Mouse (Mus musculus): ENCODE results near the gene Npw. TPM values are rescaled to one million over a fixed set of nuclear protein-coding genes. Genes with fewer than 3 reads are reported as not detected.
"Not testable (repeated sequence)": the region's sequence is repeated elsewhere in the genome, so short reads cannot be mapped to it uniquely, and the experiment has no call there.

The Npw gene
- polyA plus RNA-seq, 1 experiment from 2014 or later: not detected

DNA sequence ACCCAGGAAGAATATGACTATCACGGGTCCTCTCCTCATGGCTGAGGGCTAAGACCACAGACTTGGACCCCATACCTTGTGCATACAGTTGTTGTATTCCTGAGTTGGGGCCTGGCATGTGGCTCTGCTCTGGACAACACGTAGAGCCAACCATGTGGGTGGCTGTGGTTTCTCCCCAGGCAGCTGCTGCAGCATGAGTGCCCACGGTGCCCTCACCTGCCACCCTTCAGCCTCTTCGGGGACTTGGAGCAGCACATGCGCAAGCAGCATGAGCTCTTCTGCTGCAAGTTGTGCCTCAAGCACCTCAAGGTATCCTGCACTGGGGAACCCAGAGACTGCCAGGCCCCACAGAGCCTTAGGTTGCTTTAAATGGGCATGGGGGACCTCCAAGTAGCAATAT lies 18.6 kb upstream of the Npw start:
- H3K27ac ChIP-seq (replicated peaks; ENCODE audit: low read depth, low read length): no peak overlapping the region
- H3K4me3 ChIP-seq (replicated peaks; ENCODE audit: low read depth, low read length): no peak overlapping the region
- peaks cover 54% of the 10 kb centered on the region for H3K36me3 ChIP-seq (ENCODE audit: control insufficient read depth, insufficient read depth, low read length)
- no peaks in the 10 kb centered on the region for H3K27me3 ChIP-seq (ENCODE audit: control insufficient read depth, insufficient read depth, low read length)
- no peak overlapping the region for H3K4me2 ChIP-seq (ENCODE audit: low read length)
- WGBS: 95% methylated on average over 5 of the region's 5 CpGs
- no peak overlapping the region for H3K9ac ChIP-seq (replicated peaks; ENCODE audit: low read length)
- H3K4me1 ChIP-seq (ENCODE audit: control insufficient read depth, insufficient read depth, low read length): no peaks in the 10 kb centered on the region
- no peak for ATAC-seq (ENCODE audit: low FRiP score, low TSS enrichment)
- no peak for DNase-seq
- H3K9me3 ChIP-seq (ENCODE audit: control insufficient read depth, low read length): no peaks in the 10 kb centered on the region

GRCm38 (mm10) chr17:24676187-24676586 lies 17.9 kb upstream of the Npw start:
- H3K9ac ChIP-seq (replicated peaks; ENCODE audit: low read length): no peak overlapping the region
- peaks cover 4% of the 10 kb centered on the region; the same call in 1 of the 2 replicates for H3K4me1 ChIP-seq (ENCODE audit: control insufficient read depth, insufficient read depth, low read length)
- ATAC-seq (ENCODE audit: low FRiP score, low TSS enrichment) (no peak), DNase-seq (peak; percentile 78)
- H3K4me2 ChIP-seq (ENCODE audit: low read length): no peak overlapping the region
- H3K27ac ChIP-seq (replicated peaks; ENCODE audit: low read depth, low read length): no peak overlapping the region
- no peaks in the 10 kb centered on the region for H3K9me3 ChIP-seq (ENCODE audit: control insufficient read depth, low read length)
- H3K4me3 ChIP-seq (replicated peaks; ENCODE audit: low read depth, low read length): no peak overlapping the region
- H3K36me3 ChIP-seq (ENCODE audit: control insufficient read depth, insufficient read depth, low read length): peaks cover 48% of the 10 kb centered on the region
- WGBS: 58% methylated on average over 2 of the region's 2 CpGs
- H3K27me3 ChIP-seq (ENCODE audit: control insufficient read depth, insufficient read depth, low read length): no peaks in the 10 kb centered on the region

DNA sequence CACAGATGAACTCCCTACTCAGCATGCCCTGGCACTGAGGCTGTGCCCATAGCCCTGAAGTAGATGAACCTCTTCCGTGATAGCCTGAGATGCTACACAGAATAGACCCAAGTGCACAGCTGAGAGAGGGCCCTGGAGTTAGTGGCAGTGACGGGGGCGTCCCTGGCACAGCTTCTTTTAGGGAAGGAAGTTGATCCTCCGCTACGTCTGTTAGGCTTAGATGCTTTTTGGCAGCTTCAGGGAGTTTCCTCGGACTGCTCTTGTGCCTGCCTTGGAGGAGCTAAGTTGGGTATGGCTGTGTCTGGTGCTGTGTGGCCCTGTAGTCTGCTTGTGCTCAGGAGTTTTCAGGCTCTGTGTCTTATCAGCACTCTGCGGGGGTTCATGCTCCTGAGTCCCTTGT lies 16.0 kb upstream of the Npw start:
- Histone ChIP-seq H3K4me2 (ENCODE audit: low read length) (no peak overlapping the region), H3K9me3 (ENCODE audit: control insufficient read depth, low read length) (no peaks in the 10 kb centered on the region), H3K9ac (replicated peaks; ENCODE audit: low read length) (no peak overlapping the region), H3K27ac (replicated peaks; ENCODE audit: low read depth, low read length) (no peak overlapping the region), H3K4me1 (ENCODE audit: control insufficient read depth, insufficient read depth, low read length) (peaks cover 14% of the 10 kb centered on the region), H3K4me3 (replicated peaks; ENCODE audit: low read depth, low read length) (no peak overlapping the region), H3K27me3 (ENCODE audit: control insufficient read depth, insufficient read depth, low read length) (no peaks in the 10 kb centered on the region), H3K36me3 (ENCODE audit: control insufficient read depth, insufficient read depth, low read length) (peaks cover 29% of the 10 kb centered on the region)
- DNase-seq (no peak), ATAC-seq (ENCODE audit: low FRiP score, low TSS enrichment) (no peak)
- WGBS: 87% methylated on average over 7 of the region's 7 CpGs

DNA sequence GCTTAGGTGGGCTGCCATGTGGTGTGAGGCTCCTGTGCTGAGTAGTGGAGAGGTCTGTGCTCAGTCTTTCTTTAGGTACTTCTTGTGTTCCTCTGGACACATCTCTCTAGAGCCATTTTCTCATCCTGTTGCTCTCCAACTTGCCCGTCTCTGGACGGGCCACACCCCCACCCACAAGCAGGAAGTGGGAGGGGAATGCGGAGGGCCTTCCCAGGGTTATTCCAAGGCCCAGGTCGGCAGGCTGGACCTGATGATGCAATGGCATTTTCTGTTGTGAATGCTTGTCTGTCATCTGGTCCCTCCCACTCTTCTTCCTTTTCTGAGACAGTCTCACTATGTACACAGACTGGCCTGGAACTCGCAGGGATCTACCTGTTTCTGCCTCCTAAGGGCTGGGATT lies 13.9 kb upstream of the Npw start:
- no peak for DNase-seq
- Histone ChIP-seq H3K4me1 (ENCODE audit: control insufficient read depth, insufficient read depth, low read length) (peaks cover 19% of the 10 kb centered on the region), H3K36me3 (ENCODE audit: control insufficient read depth, insufficient read depth, low read length) (peaks cover 7% of the 10 kb centered on the region), H3K4me3 (replicated peaks; ENCODE audit: low read depth, low read length) (no peak overlapping the region), H3K27ac (replicated peaks; ENCODE audit: low read depth, low read length) (no peak overlapping the region), H3K9ac (replicated peaks; ENCODE audit: low read length) (no peak overlapping the region), H3K9me3 (ENCODE audit: control insufficient read depth, low read length) (no peaks in the 10 kb centered on the region), H3K27me3 (ENCODE audit: control insufficient read depth, insufficient read depth, low read length) (no peaks in the 10 kb centered on the region), H3K4me2 (ENCODE audit: low read length) (no peak overlapping the region)
- no peak for ATAC-seq (ENCODE audit: low FRiP score, low TSS enrichment)
- WGBS: 44% methylated on average over 5 of the region's 5 CpGs

DNA sequence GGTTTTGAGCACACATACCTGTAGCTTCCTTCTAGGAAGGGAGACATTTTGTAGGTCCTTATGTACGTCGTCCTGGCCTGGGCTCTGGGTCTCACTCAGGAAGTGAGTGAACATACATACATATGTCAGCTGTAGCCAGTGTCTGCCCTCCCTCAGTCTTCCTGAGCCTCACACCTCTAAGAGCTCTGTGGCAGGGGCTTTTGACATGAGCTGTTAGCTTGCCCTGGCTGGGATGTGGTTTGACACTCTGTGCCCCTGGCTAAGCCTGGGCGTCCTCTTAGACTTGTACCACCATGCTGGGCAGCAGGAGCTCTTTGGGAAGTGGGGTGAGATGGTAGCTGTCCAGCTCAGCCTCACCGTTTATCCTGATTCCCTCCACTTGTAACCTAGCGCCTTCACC lies 13.1 kb upstream of the Npw start:
- Histone ChIP-seq H3K9me3 (ENCODE audit: control insufficient read depth, low read length) (no peaks in the 10 kb centered on the region), H3K4me1 (ENCODE audit: control insufficient read depth, insufficient read depth, low read length) (peaks cover 19% of the 10 kb centered on the region), H3K36me3 (ENCODE audit: control insufficient read depth, insufficient read depth, low read length) (no peaks in the 10 kb centered on the region), H3K4me3 (replicated peaks; ENCODE audit: low read depth, low read length) (no peak overlapping the region), H3K27me3 (ENCODE audit: control insufficient read depth, insufficient read depth, low read length) (no peaks in the 10 kb centered on the region), H3K27ac (replicated peaks; ENCODE audit: low read depth, low read length) (no peak overlapping the region), H3K9ac (replicated peaks; ENCODE audit: low read length) (no peak overlapping the region; the same call in 1 of the 2 replicates), H3K4me2 (ENCODE audit: low read length) (peak overlapping the region; percentile 90)
- 79% methylated on average over 5 of the region's 5 CpGs for WGBS
- no peak for DNase-seq
- ATAC-seq (ENCODE audit: low FRiP score, low TSS enrichment): no peak

DNA sequence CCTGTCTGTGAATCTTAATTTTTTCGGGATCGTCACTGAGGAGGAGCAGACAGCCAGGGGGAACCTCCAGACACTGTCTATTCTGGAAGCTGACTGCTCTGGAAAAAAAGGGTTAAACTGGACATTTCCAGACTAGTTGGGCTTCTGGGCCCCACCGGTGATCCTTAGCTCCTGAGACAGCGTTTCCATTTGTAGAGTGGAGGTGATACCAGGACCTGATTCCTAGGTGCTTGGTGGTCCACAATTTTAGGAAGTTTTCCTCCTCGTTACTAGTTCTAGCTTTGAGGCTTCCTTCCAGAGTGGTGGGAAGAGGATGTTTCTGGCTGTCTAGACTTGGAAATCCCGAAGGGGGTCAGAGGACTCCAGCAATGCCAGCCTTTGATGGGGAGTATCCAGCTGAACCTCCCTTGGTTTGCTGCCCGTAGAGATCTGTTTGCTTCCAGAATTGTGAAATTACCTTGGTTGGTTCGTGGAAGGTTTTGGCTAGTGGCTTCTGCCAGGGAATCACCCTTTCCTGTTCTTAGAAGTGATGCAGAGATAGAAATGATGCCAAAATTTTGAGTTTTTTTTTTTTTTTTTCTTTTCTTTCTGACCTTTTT lies 12.1 kb upstream of the Npw start:
- ATAC-seq (ENCODE audit: low FRiP score, low TSS enrichment): no peak
- Histone ChIP-seq H3K9me3 (ENCODE audit: control insufficient read depth, low read length) (no peaks in the 10 kb centered on the region), H3K4me2 (ENCODE audit: low read length) (peak overlapping the region; percentile 90), H3K27ac (replicated peaks; ENCODE audit: low read depth, low read length) (peak overlapping the region; percentile 89), H3K36me3 (ENCODE audit: control insufficient read depth, insufficient read depth, low read length) (no peaks in the 10 kb centered on the region), H3K4me1 (ENCODE audit: control insufficient read depth, insufficient read depth, low read length) (peaks cover 19% of the 10 kb centered on the region), H3K9ac (replicated peaks; ENCODE audit: low read length) (peak overlapping the region; percentile 97), H3K4me3 (replicated peaks; ENCODE audit: low read depth, low read length) (peak overlapping the region; percentile 99), H3K27me3 (ENCODE audit: control insufficient read depth, insufficient read depth, low read length) (no peaks in the 10 kb centered on the region)
- DNase-seq: no peak
- WGBS: 12% methylated on average over 8 of the region's 8 CpGs

- Histone ChIP-seq H3K4me1 (ENCODE audit: control insufficient read depth, insufficient read depth, low read length) (peaks cover 19% of the 10 kb centered on the region), H3K4me3 (replicated peaks; ENCODE audit: low read depth, low read length) (peak within 1 kb of the TSS; percentile 99), H3K4me2 (ENCODE audit: low read length) (peak within 1 kb of the TSS; percentile 90), H3K27ac (replicated peaks; ENCODE audit: low read depth, low read length) (peak within 1 kb of the TSS; percentile 89), H3K36me3 (ENCODE audit: control insufficient read depth, insufficient read depth, low read length) (no peaks in the 10 kb centered on the region), H3K9ac (replicated peaks; ENCODE audit: low read length) (peak within 1 kb of the TSS; percentile 97), H3K9me3 (ENCODE audit: control insufficient read depth, low read length) (no peaks in the 10 kb centered on the region), H3K27me3 (ENCODE audit: control insufficient read depth, insufficient read depth, low read length) (no peaks in the 10 kb centered on the region)
- under 1% methylated on average over 77 of the region's 80 CpGs for WGBS
- ATAC-seq (ENCODE audit: low FRiP score, low TSS enrichment) (peak; percentile 98), DNase-seq (peak; percentile 98)
Measured at GRCm38 (mm10) chr17:24669545-24670245, 11.4 kb upstream of the Npw start, which contains the start of gene Zfp598. Gene Zfp598 (plus strand): TSS chr17:24669687.

DNA sequence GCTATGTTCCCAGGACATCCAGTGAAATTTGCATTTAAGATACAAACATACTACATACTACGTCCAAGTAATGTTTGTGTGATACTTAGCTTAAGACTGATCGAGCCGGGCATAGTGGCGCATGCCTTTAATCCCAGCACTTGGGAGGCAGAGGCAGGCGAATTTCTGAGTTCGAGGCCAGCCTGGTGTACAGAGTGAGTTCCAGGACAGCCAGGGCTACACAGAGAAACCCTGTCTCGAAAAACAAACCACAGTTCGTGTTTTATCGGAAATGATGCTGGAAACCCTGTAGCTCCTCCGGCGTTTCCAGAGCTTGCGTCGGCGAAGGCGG lies 10.9 kb upstream of the Npw start:
- Histone ChIP-seq H3K4me1 (ENCODE audit: control insufficient read depth, insufficient read depth, low read length) (peaks cover 19% of the 10 kb centered on the region), H3K4me2 (ENCODE audit: low read length) (peak overlapping the region; percentile 90), H3K27ac (replicated peaks; ENCODE audit: low read depth, low read length) (peak overlapping the region; percentile 89), H3K4me3 (replicated peaks; ENCODE audit: low read depth, low read length) (peak overlapping the region; percentile 99), H3K9ac (replicated peaks; ENCODE audit: low read length) (peak overlapping the region; percentile 97; the same call in 1 of the 2 replicates)
- not testable (repeated sequence) for H3K36me3 ChIP-seq (ENCODE audit: control insufficient read depth, insufficient read depth, low read length); ATAC-seq (ENCODE audit: low FRiP score, low TSS enrichment); DNase-seq; H3K27me3 ChIP-seq (ENCODE audit: control insufficient read depth, insufficient read depth, low read length); H3K9me3 ChIP-seq (ENCODE audit: control insufficient read depth, low read length)
- 8% methylated on average over 15 of the region's 15 CpGs for WGBS

DNA sequence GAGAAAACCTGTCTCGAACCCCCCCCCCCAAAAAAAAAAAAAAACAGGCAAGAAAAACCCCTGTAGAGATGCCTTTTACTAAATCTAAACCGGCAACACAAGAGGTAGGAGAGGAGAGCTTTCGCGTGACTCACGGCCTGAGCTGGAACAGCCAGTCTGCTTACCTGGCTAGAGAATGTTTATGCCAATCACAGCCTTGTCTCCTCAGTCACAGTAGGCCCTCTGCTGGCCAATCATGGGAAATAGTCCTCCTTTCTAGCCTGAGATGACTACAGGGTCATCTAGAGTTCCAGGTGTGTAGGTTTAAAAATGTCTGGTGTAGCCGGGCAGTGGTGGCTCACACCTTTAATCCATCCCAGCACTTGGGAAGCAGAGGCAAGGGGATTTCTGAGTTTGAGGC lies 9.2 kb upstream of the Npw start:
- Histone ChIP-seq H3K4me3 (replicated peaks; ENCODE audit: low read depth, low read length) (no peak overlapping the region), H3K9ac (replicated peaks; ENCODE audit: low read length) (no peak overlapping the region), H3K9me3 (ENCODE audit: control insufficient read depth, low read length) (no peaks in the 10 kb centered on the region), H3K27me3 (ENCODE audit: control insufficient read depth, insufficient read depth, low read length) (no peaks in the 10 kb centered on the region), H3K4me1 (ENCODE audit: control insufficient read depth, insufficient read depth, low read length) (peaks cover 19% of the 10 kb centered on the region), H3K4me2 (ENCODE audit: low read length) (no peak overlapping the region), H3K36me3 (ENCODE audit: control insufficient read depth, insufficient read depth, low read length) (no peaks in the 10 kb centered on the region), H3K27ac (replicated peaks; ENCODE audit: low read depth, low read length) (no peak overlapping the region)
- 32% methylated on average over 6 of the region's 6 CpGs for WGBS
- ATAC-seq (ENCODE audit: low FRiP score, low TSS enrichment) (no peak), DNase-seq (peak; percentile 78)

All from midbrain, embryonic 14.5 days (tissue).